Mouse (Mus musculus): ENCODE results near the gene Fcho2.
A peak's percentile ranks its signal among the peaks of the same experiment; 100 is the strongest.
"Not testable (repeated sequence)": the region's sequence is repeated elsewhere in the genome, so short reads cannot be mapped to it uniquely, and the experiment has no call there.

Fcho2 gene

DNA sequence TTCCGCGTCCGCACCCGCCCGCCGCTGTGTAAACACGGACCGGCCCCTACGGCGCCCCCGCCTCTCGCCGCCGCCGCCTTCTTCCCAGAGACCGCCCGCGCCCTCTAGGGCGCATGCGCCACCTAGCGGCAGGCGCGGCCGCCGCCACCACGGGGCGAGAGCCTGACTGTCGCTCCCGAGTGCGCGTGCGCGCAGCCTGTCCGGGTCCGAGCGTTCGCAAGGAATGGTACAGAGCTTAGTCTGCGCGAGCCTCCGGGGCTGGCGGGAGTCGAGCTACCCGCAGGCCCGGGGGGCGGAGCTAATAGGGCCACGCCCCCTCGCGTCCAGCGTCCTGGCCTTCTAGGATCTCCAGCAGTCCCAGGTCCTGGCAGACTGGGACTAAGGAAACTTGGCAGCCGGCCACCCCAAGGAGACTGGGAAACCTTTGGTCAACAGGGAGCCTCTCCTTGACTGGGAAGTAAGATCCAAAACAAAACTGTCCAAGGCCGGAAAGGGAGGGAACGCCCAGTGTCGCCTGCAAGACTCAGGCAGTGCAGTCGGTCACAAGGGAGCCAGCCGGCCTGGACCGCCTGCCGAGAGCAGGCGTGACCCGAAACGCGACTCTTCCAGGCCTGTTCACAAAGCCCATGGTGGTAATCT, at the start of gene Fcho2:
TSS of gene Fcho2 (minus strand) at position 303 of the 639 bp plus-strand sequence.
- DNase-seq (ENCODE audit: low spot score in 2 of 2) = peak; percentile 96 to 97

DNA sequence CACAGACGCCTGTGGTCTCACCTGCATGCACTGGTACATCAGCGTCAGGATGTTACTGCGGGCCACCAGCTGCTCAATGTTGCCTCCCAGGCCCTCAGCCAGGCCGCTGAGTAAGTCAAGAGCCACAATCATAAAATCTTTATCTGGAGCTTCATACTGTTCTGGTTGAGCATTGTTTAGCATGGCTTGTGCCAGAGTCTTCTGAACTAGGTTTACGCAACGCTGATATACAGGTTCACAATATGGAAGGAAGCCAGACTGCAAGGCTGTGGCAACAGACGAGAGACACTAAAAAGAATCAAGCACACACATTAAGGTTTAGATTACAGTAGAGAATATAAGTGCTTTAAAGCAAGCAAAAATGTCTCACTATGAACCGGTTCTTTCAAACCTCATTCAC, 40.0 kb upstream of the Fcho2 start:
- DNase-seq (ENCODE audit: low spot score in 2 of 2) = no peak

DNA sequence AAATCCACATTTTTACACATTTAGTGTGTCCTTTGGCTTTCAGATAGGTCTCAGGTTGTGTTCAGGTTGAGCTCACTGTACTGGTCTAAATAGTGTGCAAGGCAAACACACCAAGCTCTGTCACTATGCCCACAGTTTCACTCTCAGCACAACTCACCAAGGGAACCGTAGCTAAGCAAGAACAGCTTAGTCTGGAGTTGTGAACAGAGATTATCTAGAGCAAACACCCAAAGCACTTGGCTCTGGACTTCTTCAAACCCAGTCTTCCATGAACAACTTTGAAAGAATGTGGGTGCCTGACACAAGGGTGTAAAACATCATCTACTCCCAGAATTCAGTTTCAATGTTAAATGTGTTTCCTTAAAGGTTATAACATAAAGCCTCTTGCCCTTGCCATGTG, 30.5 kb upstream of the Fcho2 start:
- no peak for DNase-seq (ENCODE audit: low spot score in 2 of 2)

DNA sequence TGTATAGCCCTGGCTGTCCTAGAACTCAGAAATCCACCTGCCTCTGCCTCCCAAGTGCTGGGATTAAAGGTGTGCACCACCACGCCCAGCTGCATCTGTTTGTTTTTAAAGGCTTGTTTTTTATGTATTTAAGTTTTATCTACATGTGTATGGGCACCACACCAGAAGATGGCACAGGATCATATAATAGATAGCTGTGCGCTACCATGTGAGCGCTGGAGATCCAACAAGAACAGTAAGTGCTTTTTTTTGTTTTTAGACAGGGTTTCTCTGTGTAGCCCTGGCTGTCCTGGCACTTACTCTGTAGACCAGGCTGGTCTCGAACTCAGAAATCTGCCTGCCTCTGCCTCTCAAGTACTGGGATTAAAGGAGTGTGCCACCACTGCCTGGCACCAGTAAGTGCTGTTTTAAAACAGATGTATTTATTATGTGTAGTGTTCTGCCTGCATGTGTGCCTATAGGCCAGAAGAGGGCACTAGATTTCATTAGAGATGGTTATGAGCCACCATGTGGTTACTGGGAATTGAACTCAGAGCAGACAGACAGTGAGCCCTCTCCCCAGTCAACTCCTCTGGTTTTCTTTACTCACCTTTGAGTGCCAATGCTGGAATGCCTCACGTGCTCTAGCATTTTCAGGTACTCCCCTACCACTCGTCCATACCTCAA, 21.3 kb upstream of the Fcho2 start:
- DNase-seq (ENCODE audit: low spot score in 2 of 2) = no peak

DNA sequence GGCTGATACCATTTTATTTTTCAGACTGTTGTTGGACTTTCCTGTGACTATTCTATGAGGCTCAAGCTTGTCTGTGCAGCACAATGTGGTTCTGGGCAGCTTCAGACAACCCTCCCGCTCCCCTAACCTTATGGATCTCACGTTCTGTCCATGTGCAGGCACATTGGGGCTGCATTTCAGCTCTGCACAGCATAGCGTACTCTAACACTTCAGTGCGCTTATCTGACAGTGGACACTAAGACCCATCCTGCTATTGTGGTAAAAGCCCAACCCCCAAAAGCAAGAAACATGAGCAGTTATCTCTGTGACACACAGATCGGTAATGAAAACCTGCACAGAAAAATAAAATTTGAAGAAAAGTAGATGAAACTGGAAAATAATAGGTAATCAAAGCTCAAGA, 20.5 kb upstream of the Fcho2 start:
- no peak for DNase-seq (ENCODE audit: low spot score in 2 of 2)

DNA sequence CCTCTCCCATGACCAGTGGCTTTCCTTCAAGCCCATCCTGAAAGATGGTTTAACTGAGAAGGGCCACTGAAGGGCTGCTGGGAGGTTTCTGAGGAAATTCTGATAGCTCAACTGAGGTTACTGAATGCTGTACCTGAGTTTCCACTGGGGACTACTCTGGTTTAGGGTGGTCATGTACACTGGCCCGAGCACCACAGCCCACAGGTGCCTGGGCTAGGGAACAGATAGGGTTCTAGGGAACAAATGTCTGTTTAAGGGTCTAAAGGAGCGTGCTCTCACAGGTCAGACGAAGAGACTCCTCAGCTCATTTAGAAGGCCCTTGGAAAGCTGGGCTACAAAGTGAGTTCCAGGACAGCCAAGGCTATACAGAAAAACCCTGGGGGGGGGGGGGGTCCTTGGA, 19.5 kb upstream of the Fcho2 start:
- no peak for DNase-seq (ENCODE audit: low spot score in 2 of 2)

DNA sequence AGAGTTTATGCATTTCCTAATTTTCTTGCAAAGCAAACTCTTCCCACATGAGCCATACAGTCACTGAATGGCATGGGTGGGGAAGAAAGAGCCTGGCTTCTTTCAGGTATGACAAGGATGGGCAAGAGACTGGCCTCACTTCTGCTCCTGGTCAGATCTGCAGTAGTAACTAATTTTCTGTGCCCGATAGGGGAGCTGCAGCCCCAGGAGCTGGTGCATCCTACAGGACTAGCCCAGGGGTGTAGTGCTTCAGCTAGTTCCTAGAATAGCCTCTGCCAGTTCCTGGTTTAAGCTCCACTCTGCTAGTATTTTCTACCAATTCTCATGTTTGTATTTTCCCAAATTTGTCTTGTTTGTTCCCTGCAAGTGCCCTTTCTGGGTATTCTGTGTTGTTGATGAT, 18.9 kb upstream of the Fcho2 start:
- DNase-seq (ENCODE audit: low spot score in 2 of 2) = no peak

DNA sequence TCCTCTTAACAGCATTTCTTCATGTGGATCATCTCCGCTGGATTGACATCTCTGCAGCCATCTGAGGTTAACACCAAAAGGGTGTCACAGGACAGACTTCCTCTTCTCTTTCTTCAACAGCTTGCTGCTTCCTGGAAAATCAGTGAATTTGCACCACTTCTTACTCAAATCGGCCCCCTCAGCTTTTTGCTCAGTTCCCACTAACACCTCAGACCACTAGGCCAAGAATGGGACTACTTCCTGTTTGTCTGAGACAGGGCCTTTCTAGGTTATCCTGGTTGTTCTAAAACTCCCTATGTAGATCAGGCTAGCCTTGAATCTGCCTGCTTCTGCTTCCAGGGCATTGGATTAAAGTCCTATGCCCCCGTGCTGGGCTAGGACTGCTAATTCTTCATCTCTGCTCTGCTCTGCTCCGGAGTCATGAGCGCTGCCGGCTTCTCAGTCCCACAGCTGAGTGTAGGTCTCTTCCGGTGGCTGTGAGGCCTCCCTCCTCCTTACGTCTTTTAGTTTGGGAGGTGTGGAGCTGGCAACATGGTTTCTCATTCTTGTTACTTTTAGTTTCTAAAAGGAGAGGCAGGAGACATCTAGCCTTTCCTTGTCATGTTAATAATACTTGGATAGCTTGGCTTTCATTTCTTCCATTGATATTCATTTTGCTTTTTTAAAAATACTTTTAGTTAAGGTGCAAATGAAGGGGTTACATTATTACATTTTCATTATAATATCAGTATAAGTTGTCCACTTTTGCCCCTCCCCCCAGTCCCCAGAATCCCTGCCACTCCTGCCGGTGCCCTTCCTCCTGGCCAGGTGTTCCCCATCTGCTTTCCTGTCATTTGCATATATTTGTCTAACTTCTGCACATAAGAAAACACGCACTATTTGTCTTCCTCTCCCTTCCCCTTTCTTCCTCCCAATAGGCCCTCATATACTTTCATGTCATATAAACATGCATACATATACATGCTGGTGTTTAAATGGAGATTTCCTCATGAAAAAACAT, 17.5 kb upstream of the Fcho2 start:
- no peak for DNase-seq (ENCODE audit: low spot score in 2 of 2)

DNA sequence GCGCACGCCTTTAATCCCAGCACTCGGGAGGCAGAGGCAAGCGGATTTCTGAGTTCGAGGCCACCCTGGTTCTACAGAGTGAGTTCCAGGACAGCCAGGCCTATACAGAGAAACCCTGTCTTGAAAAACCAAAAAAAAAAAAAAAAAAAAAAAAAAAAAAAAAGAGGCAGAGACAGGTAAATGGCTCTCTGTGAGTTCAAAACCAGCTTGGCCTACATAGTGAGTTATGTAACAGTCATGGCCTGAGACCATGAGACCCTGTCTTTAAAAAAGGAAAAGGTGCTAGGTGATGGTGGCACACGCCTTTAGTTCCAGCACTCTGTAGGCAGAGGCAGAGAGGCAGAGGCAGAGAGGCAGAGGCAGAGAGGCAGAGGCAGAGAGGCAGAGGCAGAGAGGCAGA, 13.8 kb upstream of the Fcho2 start:
- not testable (repeated sequence) for DNase-seq (ENCODE audit: low spot score in 2 of 2)

DNA sequence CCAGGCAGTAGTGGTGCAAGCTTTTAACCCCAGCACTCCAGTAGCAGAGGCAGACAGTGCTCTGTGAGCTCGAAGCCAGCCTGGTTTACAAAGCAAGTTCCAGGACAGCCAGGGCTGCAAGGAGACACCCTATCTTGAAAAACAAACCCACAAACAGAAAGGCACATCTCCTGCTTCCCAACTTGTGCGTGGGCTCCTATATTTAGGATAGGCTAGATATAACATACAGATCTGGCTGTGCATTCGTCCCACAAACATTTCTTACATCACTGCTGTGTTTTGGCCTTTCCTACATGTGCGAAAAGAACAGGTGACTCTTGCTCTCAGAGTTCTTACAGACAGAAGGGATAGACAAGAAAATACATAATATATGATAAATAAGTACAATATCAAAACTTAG, 10.3 kb upstream of the Fcho2 start:
- DNase-seq (ENCODE audit: low spot score in 2 of 2) = no peak

DNA sequence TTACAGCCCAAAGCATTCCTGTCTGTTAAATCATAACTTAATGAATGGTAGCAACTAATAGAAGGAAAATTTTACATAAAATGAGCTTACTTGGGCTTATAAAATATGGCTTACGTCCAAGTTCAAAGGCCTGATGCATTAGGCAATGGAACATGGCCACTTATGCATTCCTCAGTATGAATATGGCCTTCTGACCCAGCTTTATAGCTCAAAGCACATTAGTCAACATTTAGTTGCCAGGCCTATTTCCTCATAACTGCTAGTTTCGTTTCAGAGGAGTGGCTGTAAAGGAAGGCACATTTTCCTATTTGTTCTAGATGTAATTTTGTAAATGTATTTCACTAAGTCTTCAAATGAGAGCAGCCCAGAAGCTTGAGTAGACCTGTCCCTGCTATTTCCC, 3.8 kb upstream of the Fcho2 start:
- DNase-seq (ENCODE audit: low spot score in 2 of 2) = no peak

DNA sequence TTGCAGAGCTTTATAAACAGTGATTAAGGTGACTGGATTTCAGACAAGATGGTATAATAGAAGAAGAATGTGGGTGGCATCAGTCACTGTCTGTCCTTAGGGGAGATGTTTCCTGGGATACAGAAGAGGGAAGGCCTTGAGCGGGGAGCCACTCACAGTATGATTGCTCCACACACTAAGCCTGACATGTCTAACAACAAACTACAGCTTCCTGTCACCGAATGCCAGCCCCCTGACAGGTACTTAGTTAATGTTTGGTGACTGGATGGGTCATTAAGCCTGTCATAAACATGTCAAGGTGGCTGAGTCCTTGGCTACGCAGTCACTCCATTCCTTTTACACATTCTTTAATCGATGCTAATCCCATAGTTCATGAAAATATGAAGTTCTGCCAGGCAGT, 3.0 kb upstream of the Fcho2 start:
- no peak for DNase-seq (ENCODE audit: low spot score in 2 of 2)

DNA sequence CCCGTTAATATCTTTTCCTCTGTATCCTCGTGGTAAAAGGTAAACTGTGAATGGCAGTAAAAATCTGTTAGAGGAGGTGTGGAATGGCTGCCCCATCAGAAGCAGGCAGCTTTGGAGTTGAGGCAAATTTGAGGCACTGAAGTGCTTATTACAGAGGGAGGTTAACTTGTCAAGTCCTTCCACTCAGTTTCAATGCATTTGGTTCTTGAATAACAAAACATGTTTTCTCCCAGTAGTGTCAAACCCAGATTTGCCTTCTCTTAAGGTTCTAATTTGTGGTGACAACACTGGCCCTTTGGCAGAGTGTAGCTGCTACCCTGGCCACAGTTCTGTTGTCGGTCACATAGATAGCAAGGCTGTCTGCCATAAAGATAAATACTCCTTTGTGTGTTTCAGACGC, 2.5 kb upstream of the Fcho2 start:
- no peak for DNase-seq (ENCODE audit: low spot score in 2 of 2)

DNA sequence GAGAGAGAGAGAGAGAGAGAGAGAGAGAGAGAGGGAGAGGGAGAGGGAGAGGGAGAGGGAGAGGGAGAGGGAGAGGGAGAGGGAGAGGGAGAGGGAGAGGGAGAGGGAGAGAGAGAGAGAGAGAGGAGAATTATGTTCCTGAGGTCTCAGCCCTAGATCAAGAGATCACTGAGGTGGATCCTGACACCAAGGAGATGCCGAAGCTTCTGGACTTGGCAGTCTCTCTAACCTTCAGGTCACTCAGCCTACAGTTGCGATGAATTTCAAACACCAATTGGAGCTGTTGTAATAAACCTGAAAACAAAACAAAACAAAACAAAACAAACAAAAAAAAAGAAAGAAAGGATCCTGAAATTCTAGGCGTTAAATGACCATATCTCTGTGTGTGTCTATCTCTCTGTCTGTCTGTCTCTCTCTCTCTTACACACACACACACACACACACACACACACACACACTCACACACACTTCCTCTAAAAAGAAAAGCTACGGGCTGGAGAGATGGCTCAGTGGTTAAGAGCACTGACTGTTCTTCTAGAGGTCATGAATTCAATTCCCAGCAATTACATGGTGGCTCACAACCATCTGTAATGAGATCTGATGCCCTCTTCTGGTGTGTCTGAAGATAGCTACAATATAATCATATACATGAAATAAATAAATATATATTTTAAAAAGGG, 1.9 kb upstream of the Fcho2 start:
- not testable (repeated sequence) for DNase-seq (ENCODE audit: low spot score in 2 of 2)

DNA sequence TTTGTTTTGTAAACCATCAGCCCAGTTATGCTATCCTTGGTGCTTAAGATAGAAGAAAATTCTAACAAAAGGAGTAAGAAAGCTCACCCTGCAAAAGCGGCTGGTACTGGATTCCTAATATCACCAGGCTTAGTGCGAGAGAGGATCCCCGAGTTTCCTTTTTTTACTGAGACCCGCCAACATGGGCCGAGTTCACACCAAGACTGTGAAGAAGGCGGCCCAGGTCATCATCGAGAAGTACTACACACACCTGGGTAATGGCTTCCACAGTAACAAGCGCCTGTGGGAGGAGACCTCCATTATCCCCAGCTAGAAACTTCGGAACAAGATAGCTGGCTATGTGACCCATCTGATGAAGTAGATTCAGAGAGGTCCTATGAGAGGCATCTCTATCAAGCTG, 1.3 kb upstream of the Fcho2 start:
- DNase-seq (ENCODE audit: low spot score in 2 of 2) = no peak

DNA sequence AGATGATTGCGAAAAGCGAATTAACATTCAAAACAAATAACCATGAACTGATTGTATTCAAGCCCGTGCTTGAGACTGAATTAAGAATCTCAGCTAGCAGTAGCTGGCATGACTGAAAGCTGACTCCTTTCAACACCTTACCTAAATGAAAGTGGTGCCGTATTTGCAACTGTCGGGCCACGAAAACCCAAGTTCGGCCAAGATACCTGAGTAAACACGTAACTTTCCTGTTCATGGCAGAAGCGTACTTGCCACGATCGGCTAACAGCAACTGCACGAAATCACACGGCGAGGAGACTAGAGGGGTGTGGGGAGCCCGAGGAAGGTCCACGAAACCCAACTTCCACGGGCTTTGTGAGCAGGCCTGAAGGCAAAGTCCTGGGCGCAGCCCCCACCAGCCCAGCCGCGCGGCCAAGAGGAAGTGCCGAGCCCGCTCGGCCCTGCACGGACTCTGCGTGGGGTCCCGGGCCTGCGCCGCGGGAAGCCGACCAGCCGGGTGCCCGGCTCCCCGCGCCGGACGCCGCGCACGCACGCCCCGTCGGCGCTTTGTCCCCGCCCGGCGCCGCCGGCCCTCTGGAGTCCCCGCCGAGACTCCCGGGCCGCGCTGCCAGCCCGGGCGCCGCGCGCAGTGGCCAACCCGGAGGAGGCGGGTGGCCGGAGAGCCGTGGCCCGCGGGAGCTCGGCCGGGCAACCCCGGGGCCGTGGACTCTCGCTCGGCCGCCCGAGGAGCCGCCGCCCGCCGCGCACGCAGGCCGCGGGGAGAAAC, 791 bp downstream of the Fcho2 start:
- peak; percentile 58 to 62 for DNase-seq (ENCODE audit: low spot score in 2 of 2)

DNA sequence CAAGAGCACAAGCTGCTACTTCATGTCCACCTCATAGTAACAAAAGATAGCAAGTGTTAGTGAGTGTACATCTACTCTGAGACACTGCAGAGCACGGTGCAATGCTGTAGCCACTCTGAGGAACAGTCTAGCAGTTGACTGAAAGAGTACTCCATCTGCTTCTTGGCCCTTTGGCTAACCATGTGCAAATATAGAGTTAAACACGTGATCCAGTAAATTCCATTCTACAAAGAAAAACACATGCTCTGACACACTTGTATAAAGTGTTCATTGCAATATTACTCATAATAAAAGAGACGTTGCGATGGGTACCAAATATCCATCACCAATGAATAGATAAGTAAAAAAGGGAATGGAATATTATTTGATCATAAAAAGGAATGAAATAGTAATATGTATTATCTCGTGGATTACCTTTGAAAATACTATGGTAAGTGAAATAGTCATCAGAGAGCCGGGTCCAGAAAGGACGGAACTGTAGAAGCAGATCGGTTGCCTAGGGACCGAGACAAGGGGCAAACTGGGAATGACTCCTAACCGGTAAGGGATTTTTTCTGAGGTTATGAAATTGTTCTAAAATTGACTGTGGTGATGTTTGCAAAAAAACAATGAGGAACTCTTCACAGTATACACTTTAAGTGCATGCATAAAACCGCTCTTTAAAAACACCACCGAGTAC, 1.5 kb downstream of the Fcho2 start:
- DNase-seq (ENCODE audit: low spot score in 2 of 2) = no peak

DNA sequence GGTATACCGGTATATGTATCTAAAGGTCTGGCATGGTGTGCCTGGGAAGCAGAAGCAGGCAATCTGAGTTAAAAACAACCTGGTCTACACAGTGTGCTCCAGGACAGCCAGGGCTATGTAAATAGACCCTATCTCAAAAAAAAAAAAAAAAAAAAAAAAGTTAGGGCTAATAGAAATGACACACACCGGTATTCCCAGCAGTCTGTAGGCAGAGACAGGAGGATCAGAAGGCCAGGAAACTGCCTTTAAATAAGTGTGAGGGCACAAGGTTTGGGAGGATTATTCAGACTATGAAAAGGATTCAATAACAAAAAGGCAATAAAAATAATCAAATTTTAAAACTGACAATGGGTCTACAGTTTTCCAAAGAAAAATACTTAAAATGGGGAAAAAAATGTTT, 2.1 kb downstream of the Fcho2 start:
- DNase-seq (ENCODE audit: low spot score in 2 of 2) = no peak

DNA sequence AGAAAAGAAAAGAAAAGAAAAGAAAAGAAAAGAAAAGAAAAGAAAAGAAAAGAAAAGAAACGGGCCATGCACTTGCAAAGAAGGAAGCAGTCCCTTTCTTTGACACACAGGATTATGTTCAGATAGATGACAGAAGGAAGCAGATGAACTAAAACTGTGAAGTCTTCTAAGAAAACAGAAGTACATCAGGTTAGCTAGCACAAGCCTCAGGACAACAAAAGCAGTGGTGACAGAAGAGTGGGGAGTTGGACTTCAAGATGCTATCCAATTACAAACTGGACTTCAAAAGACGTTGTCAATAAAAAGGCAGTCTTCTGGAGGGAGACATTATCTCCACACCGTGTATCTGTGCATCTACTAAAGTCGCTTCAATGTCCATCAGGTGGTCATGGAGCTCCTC, 3.0 kb downstream of the Fcho2 start:
- DNase-seq (ENCODE audit: low spot score in 2 of 2) = no peak

DNA sequence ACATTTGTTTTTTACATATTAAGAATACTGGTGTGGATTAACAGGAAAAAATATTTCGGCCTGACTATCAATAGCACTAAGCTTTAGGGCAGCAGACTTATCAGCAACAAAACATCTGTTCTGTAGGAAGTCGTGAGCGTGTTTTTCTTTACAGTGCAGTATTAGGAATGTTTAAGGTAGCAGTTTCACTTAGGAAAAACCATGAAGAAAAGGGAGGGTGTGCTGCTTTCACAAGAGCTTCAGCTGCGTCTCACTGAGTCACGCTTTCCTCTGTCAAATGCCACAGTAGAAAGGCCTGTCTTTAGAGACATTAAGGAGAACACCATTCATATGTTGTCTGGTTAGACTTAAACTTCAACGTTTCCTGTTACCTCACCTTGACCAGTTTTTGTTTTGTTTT, 5.1 kb downstream of the Fcho2 start:
- no peak for DNase-seq (ENCODE audit: low spot score in 2 of 2)

DNA sequence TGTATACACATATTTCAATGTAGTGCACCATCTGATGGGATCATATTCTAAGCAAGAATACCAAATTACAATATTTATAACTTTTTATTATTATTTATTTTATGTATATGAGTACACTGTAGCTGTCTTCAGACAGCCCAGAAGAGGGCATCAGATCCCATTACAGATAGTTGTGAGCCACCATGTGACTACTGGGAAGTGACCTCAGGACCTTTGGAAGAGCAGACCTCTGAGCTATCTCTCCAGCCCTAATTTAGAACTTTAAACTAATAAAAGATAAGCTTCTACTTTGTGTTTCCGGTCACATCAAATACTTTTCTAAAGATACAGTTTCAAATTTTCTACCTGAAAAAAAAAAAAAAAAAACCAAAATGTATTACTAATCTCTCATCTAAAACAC, 6.2 kb downstream of the Fcho2 start:
- DNase-seq (ENCODE audit: low spot score in 2 of 2) = no peak

All from urinary bladder, postnatal 4 days (tissue).